Mouse (Mus musculus) 416B (cell line): ENCODE measurements around the gene 2310039H08Rik.

Source experiments
- DNase-seq: peaks from one replicate; pipeline ENCODE4 v3.0.0; 2011; ENCODE audit warnings: low read depth

Gene 2310039H08Rik

DNA sequence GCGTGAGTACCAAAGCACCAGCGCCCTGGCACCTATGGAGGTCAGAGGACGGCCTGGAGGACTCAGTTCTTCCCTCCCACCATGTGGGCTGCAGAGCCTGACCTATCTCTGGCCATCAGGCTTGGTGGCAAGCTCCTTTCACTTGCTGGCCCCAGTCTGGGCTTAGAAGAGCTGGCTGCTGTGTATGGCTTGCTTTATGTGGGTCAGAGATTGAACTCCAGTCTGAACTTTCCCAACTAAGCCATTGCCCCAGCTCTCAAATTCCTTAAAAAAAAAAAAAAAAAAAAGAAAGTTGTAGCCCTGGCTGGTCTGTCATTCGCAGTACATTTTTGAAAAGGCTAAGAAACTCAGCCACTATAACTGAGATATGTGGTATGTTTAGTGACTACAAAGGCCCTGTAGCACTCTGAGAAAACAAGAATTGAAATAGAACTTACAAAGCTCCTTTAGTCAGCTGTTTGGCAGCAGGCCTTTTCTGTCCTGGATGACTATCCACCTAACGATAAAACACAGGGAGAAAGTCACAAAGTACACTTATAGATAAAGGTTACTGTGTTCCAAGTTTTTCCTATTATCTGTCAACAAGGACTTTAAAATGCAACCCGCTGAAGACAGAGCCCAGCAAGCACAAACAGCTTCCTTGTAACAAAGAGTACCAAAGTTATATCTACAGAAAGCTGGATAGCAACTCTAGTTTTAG, 36.8 kb downstream of the 2310039H08Rik start:
- DNase-seq, result no peak

DNA sequence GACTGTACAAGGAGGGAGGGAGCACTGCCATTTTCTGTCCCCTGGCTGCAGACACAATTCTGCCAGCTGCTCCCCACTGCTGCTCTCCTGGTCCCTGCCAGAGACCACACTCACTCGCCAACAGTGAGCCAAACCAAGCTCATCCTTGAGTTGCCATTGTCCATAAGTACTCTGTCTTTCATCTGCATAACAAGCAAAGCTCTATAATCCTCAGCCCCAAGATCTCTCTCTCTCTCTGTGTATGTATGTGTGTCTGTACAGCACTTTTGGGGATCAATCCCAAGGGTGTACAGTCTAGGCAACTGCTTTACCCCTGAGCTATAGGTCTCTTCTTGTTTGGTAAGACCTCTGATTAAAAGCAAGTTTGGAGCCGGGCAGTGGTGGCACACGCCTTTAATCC, 38.2 kb downstream of the 2310039H08Rik start:
- DNase-seq, result no peak

DNA sequence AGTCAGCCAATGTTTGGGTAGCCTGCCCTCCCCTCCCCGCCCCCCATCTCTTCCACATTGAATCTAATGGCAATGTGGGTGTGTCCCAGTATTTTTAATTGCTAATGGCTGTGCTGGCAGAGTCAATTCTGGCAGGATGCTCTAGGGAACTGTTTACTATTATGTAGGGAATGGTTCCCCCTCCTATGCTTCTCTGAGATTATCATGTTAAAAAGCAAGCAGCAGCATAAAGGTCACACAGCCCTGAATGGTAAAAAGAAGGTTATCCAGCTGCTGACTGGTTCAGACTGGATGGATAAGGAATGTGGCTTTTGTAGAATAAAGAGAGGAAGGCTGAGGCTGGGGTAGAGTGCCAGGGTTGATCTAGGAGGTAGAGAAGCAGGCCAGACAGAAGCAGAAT, 40.0 kb downstream of the 2310039H08Rik start:
- DNase-seq, result no peak

DNA sequence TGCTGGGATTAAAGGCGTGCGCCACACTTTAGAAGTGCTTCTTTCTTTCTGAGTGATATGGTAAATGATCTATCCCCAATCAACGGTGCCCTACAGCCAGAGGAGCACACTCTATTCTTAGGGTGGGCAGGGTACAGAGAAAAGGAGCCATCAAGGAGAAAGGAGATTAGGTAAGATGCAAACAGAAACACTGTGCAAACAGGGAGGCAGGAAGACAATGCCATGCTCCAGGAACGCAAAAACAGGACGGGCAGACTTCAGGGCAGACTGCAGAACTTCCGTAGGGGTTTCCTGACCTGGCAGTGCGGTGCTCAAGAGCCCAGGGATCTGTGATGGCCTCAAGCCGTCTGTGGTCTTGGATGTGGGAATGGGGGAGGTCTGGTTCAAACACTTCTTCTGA, 41.2 kb downstream of the 2310039H08Rik start:
- no peak for DNase-seq

GRCm38 (mm10) chr17:46814497-46814896, 42.1 kb downstream of the 2310039H08Rik start:
- no peak for DNase-seq

DNA sequence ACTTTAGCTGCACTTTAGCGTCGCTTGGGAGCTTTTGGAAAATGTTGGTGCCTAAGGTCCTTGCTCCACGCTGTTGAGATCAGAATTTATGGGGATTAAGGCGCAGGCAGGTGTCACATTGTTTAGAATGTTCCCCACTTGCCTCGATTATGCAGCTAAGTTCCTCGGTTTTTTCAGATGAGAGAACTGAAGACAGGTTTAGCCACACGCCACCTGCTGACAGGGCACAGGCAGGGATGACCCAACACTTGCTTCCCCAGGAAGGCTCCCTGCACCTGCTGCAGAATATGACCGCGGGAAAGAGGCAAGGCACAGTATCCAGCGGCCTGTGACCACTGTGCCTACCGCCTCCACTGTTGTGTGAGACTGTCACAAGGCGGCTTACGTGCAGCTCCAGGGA, 43.9 kb downstream of the 2310039H08Rik start:
- DNase-seq, result no peak

DNA sequence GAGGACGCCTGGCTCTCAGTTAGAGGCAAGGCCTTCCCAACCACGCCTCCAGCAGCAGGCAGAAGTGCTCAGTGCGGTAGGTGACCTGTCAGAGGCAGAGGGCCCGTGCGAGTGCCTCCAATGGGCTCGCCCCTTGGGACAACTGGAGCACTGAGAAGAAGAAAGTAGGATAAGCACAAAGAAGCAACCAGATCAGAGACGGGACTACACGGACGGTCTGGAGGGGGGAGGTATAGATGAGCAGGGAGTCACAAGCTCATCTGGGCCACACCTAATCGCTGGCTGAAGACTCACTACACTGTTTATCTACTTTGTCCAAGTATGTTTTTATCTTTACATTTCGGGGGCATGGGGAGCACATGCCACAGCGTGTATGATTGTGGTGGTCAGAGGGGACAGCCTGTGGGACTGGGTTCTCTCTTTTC, 45.3 kb downstream of the 2310039H08Rik start:
- no peak for DNase-seq

DNA sequence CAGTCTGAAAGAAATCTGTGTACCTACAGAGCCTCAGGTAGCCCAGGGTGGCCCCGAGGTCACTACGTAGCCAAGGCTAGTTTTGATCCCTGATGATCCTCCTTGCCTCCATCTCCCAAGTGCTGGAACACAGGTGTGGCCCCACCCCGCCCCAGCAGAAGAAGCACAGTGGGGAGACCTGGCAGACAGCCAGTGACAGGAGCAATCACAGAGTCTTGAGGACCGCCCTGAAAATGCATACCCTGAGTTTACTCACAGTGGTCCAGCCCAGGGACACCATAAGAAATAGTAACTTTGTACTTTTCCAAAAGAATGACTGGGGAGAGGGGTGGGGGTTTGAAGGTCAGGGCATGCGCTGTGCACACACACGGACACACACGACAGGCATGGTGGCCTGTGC, 48.2 kb downstream of the 2310039H08Rik start:
- no peak for DNase-seq
